Mouse (Mus musculus): ENCODE measurements around the gene Fam207a.
A peak's percentile ranks its signal among the peaks of the same experiment; 100 is the strongest.

Fam207a gene

GRCm38 (mm10) chr10:77502967-77503922 is 12.3 kb downstream of the Fam207a start:
- no peak for DNase-seq (ENCODE audit: low spot score)

GRCm38 (mm10) chr10:77500636-77501035 is 14.9 kb downstream of the Fam207a start:
- no peak for DNase-seq (ENCODE audit: low spot score)

GRCm38 (mm10) chr10:77498254-77498653 is 17.3 kb downstream of the Fam207a start:
- DNase-seq (ENCODE audit: low spot score) = no peak

- DNase-seq (ENCODE audit: low spot score) = no peak
Measured at GRCm38 (mm10) chr10:77497185-77497584, 18.4 kb downstream of the Fam207a start.

GRCm38 (mm10) chr10:77492885-77493284 is 22.7 kb downstream of the Fam207a start:
- DNase-seq (ENCODE audit: low spot score) = no peak

- DNase-seq (ENCODE audit: low spot score) = no peak
Measured at GRCm38 (mm10) chr10:77491585-77491984, 24.0 kb downstream of the Fam207a start.

- no peak for DNase-seq (ENCODE audit: low spot score)
Measured at GRCm38 (mm10) chr10:77488168-77488567, 27.4 kb downstream of the Fam207a start.

- DNase-seq (ENCODE audit: low spot score) = no peak
Measured at GRCm38 (mm10) chr10:77485786-77486185, 29.8 kb downstream of the Fam207a start.

GRCm38 (mm10) chr10:77484205-77484935 is 31.2 kb downstream of the Fam207a start:
- DNase-seq (ENCODE audit: low spot score) = peak; percentile 50

- no peak for DNase-seq (ENCODE audit: low spot score)
Measured at GRCm38 (mm10) chr10:77481814-77482213, 33.8 kb downstream of the Fam207a start.

- no peak for DNase-seq (ENCODE audit: low spot score)
Measured at GRCm38 (mm10) chr10:77479972-77480371, 35.6 kb downstream of the Fam207a start.

GRCm38 (mm10) chr10:77476907-77477306 is 38.7 kb downstream of the Fam207a start:
- DNase-seq (ENCODE audit: low spot score) = no peak

- no peak for DNase-seq (ENCODE audit: low spot score)
Measured at GRCm38 (mm10) chr10:77472188-77472587, 43.4 kb downstream of the Fam207a start.

- no peak for DNase-seq (ENCODE audit: low spot score)
Measured at GRCm38 (mm10) chr10:77471512-77471911, 44.1 kb downstream of the Fam207a start.

- no peak for DNase-seq (ENCODE audit: low spot score)
Measured at GRCm38 (mm10) chr10:77470763-77471162, 44.8 kb downstream of the Fam207a start.

GRCm38 (mm10) chr10:77468675-77469074 is 46.9 kb downstream of the Fam207a start:
- no peak for DNase-seq (ENCODE audit: low spot score)

- no peak for DNase-seq (ENCODE audit: low spot score)
Measured at GRCm38 (mm10) chr10:77467407-77467806, 48.2 kb downstream of the Fam207a start.

- no peak for DNase-seq (ENCODE audit: low spot score)
Measured at GRCm38 (mm10) chr10:77465902-77466301, 49.7 kb downstream of the Fam207a start.

GRCm38 (mm10) chr10:77464181-77464936 is 51.2 kb downstream of the Fam207a start:
- peak; percentile 42 for DNase-seq (ENCODE audit: low spot score)

GRCm38 (mm10) chr10:77461161-77461560 is 54.4 kb downstream of the Fam207a start:
- no peak for DNase-seq (ENCODE audit: low spot score)

GRCm38 (mm10) chr10:77457701-77458100 is 57.9 kb downstream of the Fam207a start:
- no peak for DNase-seq (ENCODE audit: low spot score)

GRCm38 (mm10) chr10:77456507-77456906 is 59.1 kb downstream of the Fam207a start:
- DNase-seq (ENCODE audit: low spot score) = no peak

All from ovary, postnatal 14 days (tissue).